Mouse (Mus musculus) G1E (cell line): ENCODE measurements around the gene Gm45808.

Source experiments
- CTCF ChIP-seq: IDR thresholded peaks from 2 replicates; pipeline ENCODE4 v1.5.1; 2012; ENCODE audit warnings: low read depth, low read length, inconsistent platforms, mixed read lengths
- GATA1 ChIP-seq: IDR thresholded peaks from 2 replicates; pipeline ENCODE4 v1.6.1; 2012; ENCODE audit warnings: borderline replicate concordance, low read length, inconsistent platforms, mixed read lengths
- GATA2 ChIP-seq: IDR thresholded peaks from 2 replicates; pipeline ENCODE4 v1.6.1; 2012; ENCODE audit warnings: low read depth, low read length, inconsistent platforms, borderline replicate concordance
- POLR2AphosphoS5 ChIP-seq: IDR thresholded peaks from 2 replicates; pipeline ENCODE4 v1.6.1; 2012; ENCODE audit warnings: low read depth, low read length, inconsistent platforms; ENCODE audit not compliant: insufficient replicate concordance
- TAL1 ChIP-seq: conservative IDR thresholded peaks from 2 replicates; pipeline ENCODE4 v1.6.1; 2012; ENCODE audit warnings: low read depth, low read length, inconsistent platforms, mixed read lengths

- TF ChIP-seq CTCF (no peak), GATA1 (no peak), TAL1 (no peak), GATA2 (no peak), POLR2AphosphoS5 (no peak)
These were observed 21.5 kb downstream of the Gm45808 start for GRCm38 (mm10) chr7:45465112-45465511.
